Mouse (Mus musculus) heart, embryonic 10.5 days (tissue): Measurements from ENCODE around the gene Usp50. TPM values are rescaled to one million over a fixed set of nuclear protein-coding genes. Genes with fewer than 3 reads are reported as not detected.

Source experiments
- DNase-seq: peaks from one replicate; pipeline ENCODE4 v3.0.0-alpha.2; 2017; ENCODE audit warnings: low spot score
- H3K27ac ChIP-seq: fragments of 300-500 bp; sonication (generic); 2 replicates; pipeline ENCODE4 v1.5.1; 2016; ENCODE audit warnings: mild to moderate bottlenecking
- H3K27me3 ChIP-seq: fragments of 300-500 bp; sonication (generic); 2 replicates; pipeline ENCODE4 v1.6.1; 2016; ENCODE audit warnings: mild to moderate bottlenecking; ENCODE audit not compliant: poor library complexity, insufficient read depth, severe bottlenecking
- H3K36me3 ChIP-seq: fragments of 300-500 bp; sonication (generic); 2 replicates; pipeline ENCODE4 v1.6.1; 2016; ENCODE audit warnings: mild to moderate bottlenecking, moderate library complexity
- H3K4me1 ChIP-seq: fragments of 300-500 bp; sonication (generic); 2 replicates; pipeline ENCODE4 v1.6.1; 2016; ENCODE audit warnings: mild to moderate bottlenecking
- H3K4me3 ChIP-seq: fragments of 300-500 bp; sonication (generic); 2 replicates; pipeline ENCODE4 v1.5.1; 2016; ENCODE audit warnings: mild to moderate bottlenecking, moderate library complexity
- H3K9me3 ChIP-seq: fragments of 300-500 bp; sonication (generic); 2 replicates; pipeline ENCODE4 v1.6.1; 2016; ENCODE audit warnings: mild to moderate bottlenecking, moderate library complexity
- WGBS: fragments of 180-500 bp; shearing (Covaris S2); methylation state at CpG from one replicate; pipeline ENCODE4 v1.1.7; 2016; 5-methylcytosine and 5-hydroxymethylcytosine counted together
- polyA plus RNA-seq: library from polyadenylated mRNA; unstranded; fragments of >200 nt; fragmentation: Nextera tagmentation; extraction: Ambion mirVana; gene quantifications from 2 replicates; pipeline ENCODE4 v1.2.1, GENCODE M21; 2016

Usp50 gene
- polyA plus RNA-seq, 1 experiment from 2014 or later = 2.0 TPM

GRCm38 (mm10) chr2:126776416-126776815, 6.9 kb downstream of the Usp50 start:
- 64% methylated on average over 1 of the region's 1 CpGs for WGBS
- no peaks in the 10 kb centered on the region for H3K4me1 ChIP-seq
- H3K4me3 ChIP-seq = no peak overlapping the region

DNA sequence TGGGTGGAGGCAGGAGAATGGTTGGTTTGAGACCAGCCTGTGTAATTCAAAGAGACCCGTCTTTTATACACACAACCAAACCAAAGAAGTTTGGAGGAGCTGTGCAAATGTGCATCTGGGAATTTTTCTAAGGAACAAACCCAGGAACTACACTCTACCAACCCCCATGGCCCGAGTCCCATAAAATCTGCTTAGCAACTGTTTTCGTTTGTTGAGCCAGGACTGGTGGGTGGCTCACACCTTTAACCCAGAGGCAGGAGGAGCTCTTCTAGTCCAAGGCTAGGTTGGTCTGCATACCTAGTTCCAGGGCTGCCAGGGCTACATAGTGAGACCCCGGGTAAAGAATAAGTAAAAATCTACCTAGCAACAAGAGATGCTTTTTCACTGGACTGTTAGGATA, 7.3 kb downstream of the Usp50 start:
- Histone ChIP-seq H3K4me1 (no peaks in the 10 kb centered on the region), H3K4me3 (no peak overlapping the region), H3K36me3 (no peaks in the 10 kb centered on the region), H3K9me3 (no peaks in the 10 kb centered on the region), H3K27ac (no peak overlapping the region), H3K27me3 (no peaks in the 10 kb centered on the region)
- 63% methylated on average over 4 of the region's 4 CpGs for WGBS
- DNase-seq = no peak

More at GRCm38 (mm10) chr2:126776416-126776815, 6.9 kb downstream of the Usp50 start:
- no peak overlapping the region for H3K27ac ChIP-seq
- no peaks in the 10 kb centered on the region for H3K36me3 ChIP-seq
- DNase-seq = no peak
- no peaks in the 10 kb centered on the region for H3K27me3 ChIP-seq
- H3K9me3 ChIP-seq = no peaks in the 10 kb centered on the region

- H3K36me3 ChIP-seq = no peaks in the 10 kb centered on the region
- H3K27ac ChIP-seq = no peak overlapping the region
- no peak overlapping the region for H3K4me3 ChIP-seq
- H3K27me3 ChIP-seq = no peaks in the 10 kb centered on the region
- 90% methylated on average over 5 of the region's 5 CpGs for WGBS
- H3K4me1 ChIP-seq = no peaks in the 10 kb centered on the region
- no peak for DNase-seq
- no peaks in the 10 kb centered on the region for H3K9me3 ChIP-seq
Observed at GRCm38 (mm10) chr2:126772217-126772616, 11.1 kb downstream of the Usp50 start.

DNA sequence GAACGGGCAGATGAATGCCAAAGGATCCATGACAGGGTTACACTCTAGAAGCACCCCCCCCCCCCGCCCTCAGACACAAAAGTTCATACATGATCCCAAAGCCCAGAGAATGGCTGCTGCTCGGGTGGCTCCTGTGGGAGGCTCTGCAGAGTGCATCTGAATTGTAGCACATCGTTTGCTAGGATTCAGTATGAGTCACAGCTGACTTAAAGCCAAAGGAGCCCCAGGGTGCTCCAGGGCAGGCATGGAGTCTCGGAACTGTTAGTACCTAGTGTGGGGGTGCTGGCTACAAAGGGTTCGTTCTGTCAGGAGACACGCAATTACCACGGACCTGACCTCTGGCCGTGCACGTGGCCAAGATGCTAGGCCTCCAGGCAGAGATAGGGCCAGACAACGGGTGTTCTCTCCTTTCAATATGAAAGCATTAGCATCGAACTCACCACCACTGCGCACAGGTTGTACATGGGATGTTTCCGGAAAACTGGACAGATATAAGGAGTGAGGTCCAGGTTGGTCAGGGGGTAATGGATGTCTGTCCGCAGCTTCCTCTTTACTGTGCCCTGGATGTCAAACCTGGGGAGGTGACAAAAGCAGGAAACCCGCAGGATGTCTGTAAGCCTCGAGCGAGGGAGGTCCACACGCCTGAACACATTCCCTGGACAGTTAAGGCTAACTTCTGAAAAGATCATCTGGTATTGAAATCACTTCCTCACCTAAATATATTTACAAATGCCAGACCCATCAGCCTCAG, 13.7 kb downstream of the Usp50 start:
- WGBS = 71% methylated on average over 19 of the region's 19 CpGs
- peaks cover 1% of the 10 kb centered on the region; the same call in 1 of the 2 replicates for H3K36me3 ChIP-seq

DNA sequence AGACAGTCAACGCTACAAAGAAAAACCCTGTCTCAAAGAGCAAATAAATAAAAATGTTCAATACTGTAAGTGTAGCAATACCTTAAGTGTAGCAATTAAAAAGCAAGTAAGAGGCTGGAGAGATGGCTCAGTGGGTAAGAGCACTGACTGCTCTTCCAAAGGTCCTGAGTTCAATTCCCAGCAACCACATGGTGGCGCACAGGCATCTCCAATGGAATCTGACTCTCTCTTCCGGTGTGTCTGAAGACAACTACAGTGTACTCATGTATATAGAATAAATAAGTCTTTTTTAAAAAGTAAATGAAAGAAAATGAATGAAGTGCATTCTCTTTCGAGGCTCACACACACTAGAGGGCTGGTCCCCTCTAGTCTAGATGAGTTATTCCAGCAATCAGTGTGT, 15.1 kb downstream of the Usp50 start:
- H3K27me3 ChIP-seq = no peaks in the 10 kb centered on the region
- peaks cover 6% of the 10 kb centered on the region; the same call in 1 of the 2 replicates for H3K4me1 ChIP-seq
- no peaks in the 10 kb centered on the region for H3K9me3 ChIP-seq
- no peak for DNase-seq
- H3K4me3 ChIP-seq = no peak overlapping the region
- 73% methylated on average over 4 of the region's 4 CpGs for WGBS
- H3K27ac ChIP-seq = no peak overlapping the region
- H3K36me3 ChIP-seq = peaks cover 5% of the 10 kb centered on the region; the same call in 1 of the 2 replicates

More for the DNA sequence above, 13.7 kb downstream of the Usp50 start:
- no peaks in the 10 kb centered on the region for H3K27me3 ChIP-seq
- no peak for DNase-seq
- no peak overlapping the region for H3K4me3 ChIP-seq
- no peaks in the 10 kb centered on the region for H3K9me3 ChIP-seq
- no peak overlapping the region for H3K27ac ChIP-seq
- peaks cover 6% of the 10 kb centered on the region; the same call in 1 of the 2 replicates for H3K4me1 ChIP-seq

GRCm38 (mm10) chr2:126767599-126767998, 15.7 kb downstream of the Usp50 start:
- no peak for DNase-seq
- H3K36me3 ChIP-seq = peaks cover 8% of the 10 kb centered on the region
- WGBS = 94% methylated on average over 3 of the region's 3 CpGs
- H3K27ac ChIP-seq = no peak overlapping the region
- peaks cover 6% of the 10 kb centered on the region; the same call in 1 of the 2 replicates for H3K4me1 ChIP-seq
- no peaks in the 10 kb centered on the region for H3K9me3 ChIP-seq
- H3K4me3 ChIP-seq = no peak overlapping the region
- no peaks in the 10 kb centered on the region for H3K27me3 ChIP-seq

- 42% methylated on average over 11 of the region's 11 CpGs for WGBS
- H3K4me3 ChIP-seq = peak overlapping the region; percentile 31; the same call in 1 of the 2 replicates
- H3K4me1 ChIP-seq = peaks cover 6% of the 10 kb centered on the region; the same call in 1 of the 2 replicates
Observed at GRCm38 (mm10) chr2:126765867-126766582, 17.2 kb downstream of the Usp50 start.

DNA sequence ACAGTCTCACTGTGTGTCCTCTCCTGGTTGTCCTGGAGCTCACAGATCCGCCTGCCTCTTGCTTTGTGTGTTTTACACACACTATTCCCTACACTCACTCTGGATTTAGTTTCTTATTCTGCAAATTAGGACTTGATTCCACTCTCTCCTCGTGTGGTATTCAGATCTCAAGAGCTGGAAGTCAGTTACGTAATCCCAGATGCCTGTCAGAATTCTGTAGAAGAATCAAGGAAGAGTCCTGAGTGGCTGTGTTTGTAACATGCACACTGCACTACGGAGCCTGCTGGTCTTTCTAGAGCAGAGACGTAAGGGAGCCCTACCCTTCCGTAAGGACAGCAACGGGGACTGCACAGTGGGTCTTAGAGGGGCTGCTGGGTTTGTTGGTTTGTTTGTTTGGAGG, 23.9 kb downstream of the Usp50 start:
- DNase-seq = no peak
- H3K4me1 ChIP-seq = no peaks in the 10 kb centered on the region
- no peaks in the 10 kb centered on the region for H3K27me3 ChIP-seq
- peaks cover 83% of the 10 kb centered on the region for H3K36me3 ChIP-seq
- no peak overlapping the region for H3K27ac ChIP-seq
- H3K4me3 ChIP-seq = no peak overlapping the region
- WGBS = 90% methylated on average over 7 of the region's 7 CpGs
- H3K9me3 ChIP-seq = no peaks in the 10 kb centered on the region

More at GRCm38 (mm10) chr2:126765867-126766582, 17.2 kb downstream of the Usp50 start:
- Histone ChIP-seq H3K27ac (no peak overlapping the region), H3K36me3 (peaks cover 24% of the 10 kb centered on the region), H3K9me3 (no peaks in the 10 kb centered on the region), H3K27me3 (no peaks in the 10 kb centered on the region)
- no peak for DNase-seq

- WGBS = 95% methylated on average over 6 of the region's 6 CpGs
- DNase-seq = no peak
- H3K36me3 ChIP-seq = peaks cover 94% of the 10 kb centered on the region
Observed at GRCm38 (mm10) chr2:126755664-126756063, 27.6 kb downstream of the Usp50 start.

DNA sequence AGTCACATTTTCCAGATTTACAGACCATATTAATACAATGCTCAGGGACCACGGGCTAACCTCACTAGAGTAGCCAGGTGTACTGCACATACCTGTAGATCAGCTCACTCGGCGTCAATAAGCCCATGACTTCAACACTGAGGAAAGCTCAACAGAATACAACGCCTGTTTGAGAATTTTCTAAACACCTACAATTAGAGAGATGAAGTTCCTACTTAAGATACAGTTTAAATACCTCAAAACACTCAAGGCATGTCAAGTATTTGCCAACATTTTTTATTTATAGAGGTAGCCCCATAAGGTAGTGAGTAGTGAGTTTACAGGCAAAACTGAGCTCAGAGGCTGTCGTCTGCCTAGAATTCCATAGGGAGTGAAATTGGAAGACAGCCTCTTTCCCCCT, 39.9 kb downstream of the Usp50 start:
- no peaks in the 10 kb centered on the region for H3K27me3 ChIP-seq
- H3K4me1 ChIP-seq = no peaks in the 10 kb centered on the region
- no peak for DNase-seq
- H3K4me3 ChIP-seq = no peak overlapping the region
- 86% methylated on average over 5 of the region's 5 CpGs for WGBS
- no peak overlapping the region for H3K27ac ChIP-seq
- peaks cover 80% of the 10 kb centered on the region for H3K36me3 ChIP-seq
- no peaks in the 10 kb centered on the region for H3K9me3 ChIP-seq

More at GRCm38 (mm10) chr2:126755664-126756063, 27.6 kb downstream of the Usp50 start:
- H3K27me3 ChIP-seq = no peaks in the 10 kb centered on the region
- H3K4me3 ChIP-seq = no peak overlapping the region
- H3K27ac ChIP-seq = no peak overlapping the region
- H3K4me1 ChIP-seq = no peaks in the 10 kb centered on the region
- H3K9me3 ChIP-seq = no peaks in the 10 kb centered on the region

DNA sequence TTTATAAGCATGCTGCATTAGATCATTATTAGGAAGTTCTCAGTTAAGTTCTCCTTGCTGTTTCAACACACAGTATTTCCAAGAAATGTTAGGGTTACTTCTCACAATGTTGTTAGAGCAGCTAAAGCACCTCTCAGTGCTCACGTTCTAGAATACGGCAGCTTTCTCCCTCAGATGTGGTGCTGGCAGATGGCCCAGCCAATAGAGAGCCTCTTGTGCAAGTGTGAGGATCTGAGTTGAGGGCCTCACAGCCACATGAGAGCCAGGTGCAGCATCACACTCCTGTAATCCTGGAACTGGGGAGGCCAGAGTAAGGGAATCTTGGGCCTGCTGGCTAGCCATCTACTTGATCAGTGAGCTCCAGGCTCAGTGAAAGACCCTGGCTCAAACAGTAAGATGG, 43.0 kb downstream of the Usp50 start:
- Histone ChIP-seq H3K9me3 (no peaks in the 10 kb centered on the region), H3K4me3 (no peak overlapping the region), H3K27ac (no peak overlapping the region), H3K27me3 (no peaks in the 10 kb centered on the region), H3K36me3 (peaks cover 72% of the 10 kb centered on the region), H3K4me1 (no peaks in the 10 kb centered on the region)
- no peak for DNase-seq
- 88% methylated on average over 2 of the region's 2 CpGs for WGBS

DNA sequence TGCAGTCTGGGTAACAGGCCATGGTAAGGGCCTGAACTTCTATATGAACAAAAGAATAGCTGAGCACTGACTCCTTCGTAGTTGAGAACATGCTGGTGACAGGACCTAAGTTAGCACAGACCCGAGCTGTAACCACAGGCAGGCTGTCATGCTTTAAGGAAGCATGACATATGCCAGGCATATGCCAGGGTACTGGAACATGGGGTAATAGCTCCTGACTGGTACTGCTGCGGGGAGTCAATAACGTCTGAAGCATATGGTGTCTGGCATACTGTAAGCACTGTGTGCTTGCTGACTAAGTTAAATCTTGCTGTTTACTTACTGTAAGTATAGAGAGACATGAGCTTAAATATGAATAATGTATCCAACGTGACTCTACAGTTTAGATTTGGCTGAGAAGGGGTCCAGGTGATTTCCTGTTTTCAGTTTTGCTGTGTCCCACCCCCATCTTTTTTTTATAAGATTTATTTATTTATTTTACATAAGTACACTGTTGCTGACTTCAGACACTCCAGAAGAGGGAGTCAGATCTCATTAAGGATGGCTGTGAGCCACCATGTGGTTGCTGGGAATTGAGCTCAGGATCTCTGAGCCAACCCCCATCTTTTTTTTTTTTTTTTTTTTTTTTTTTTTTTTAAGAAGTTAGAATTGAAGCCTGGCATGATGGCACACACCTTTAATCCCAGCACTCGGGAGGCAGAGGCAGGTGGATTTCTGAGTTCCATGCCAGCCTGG, 47.8 kb downstream of the Usp50 start:
- no peak overlapping the region for H3K27ac ChIP-seq
- WGBS = 83% methylated on average over 6 of the region's 6 CpGs
- no peaks in the 10 kb centered on the region for H3K9me3 ChIP-seq
- H3K36me3 ChIP-seq = peaks cover 65% of the 10 kb centered on the region
- H3K4me1 ChIP-seq = no peaks in the 10 kb centered on the region
- no peak for DNase-seq
- H3K4me3 ChIP-seq = no peak overlapping the region
- no peaks in the 10 kb centered on the region for H3K27me3 ChIP-seq

- Histone ChIP-seq H3K27ac (no peak overlapping the region), H3K4me1 (no peaks in the 10 kb centered on the region), H3K27me3 (no peaks in the 10 kb centered on the region), H3K4me3 (no peak overlapping the region), H3K9me3 (no peaks in the 10 kb centered on the region), H3K36me3 (peaks cover 54% of the 10 kb centered on the region)
- 85% methylated on average over 2 of the region's 2 CpGs for WGBS
- DNase-seq = no peak
Observed at GRCm38 (mm10) chr2:126730502-126730901, 52.8 kb downstream of the Usp50 start.
